Mouse (Mus musculus): ENCODE measurements around the gene Rbms3.
A peak's percentile ranks its signal among the peaks of the same experiment; 100 is the strongest.

Rbms3 gene

GRCm38 (mm10) chr9:116644616-116645015 lies 985.1 kb downstream of the Rbms3 start:
- DNase-seq (ENCODE audit: low spot score in 2 of 2) = no peak

- no peak for DNase-seq (ENCODE audit: low spot score in 2 of 2)
Measured at GRCm38 (mm10) chr9:116640302-116640679, 989.4 kb downstream of the Rbms3 start.

GRCm38 (mm10) chr9:116639597-116640301 lies 990.0 kb downstream of the Rbms3 start:
- no peak for DNase-seq (ENCODE audit: low spot score in 2 of 2)

GRCm38 (mm10) chr9:116633786-116634185 lies 995.9 kb downstream of the Rbms3 start:
- DNase-seq (ENCODE audit: low spot score in 2 of 2) = no peak

GRCm38 (mm10) chr9:116633075-116633474 lies 996.6 kb downstream of the Rbms3 start:
- no peak for DNase-seq (ENCODE audit: low spot score in 2 of 2)

- DNase-seq (ENCODE audit: low spot score in 2 of 2) = no peak
Measured at GRCm38 (mm10) chr9:116631816-116632215, 997.9 kb downstream of the Rbms3 start.

- no peak for DNase-seq (ENCODE audit: low spot score in 2 of 2)
Measured at GRCm38 (mm10) chr9:116630805-116631204, 998.9 kb downstream of the Rbms3 start.

GRCm38 (mm10) chr9:116620434-116620833 lies 1009.3 kb downstream of the Rbms3 start:
- DNase-seq (ENCODE audit: low spot score in 2 of 2) = no peak

GRCm38 (mm10) chr9:116618886-116619285 lies 1010.8 kb downstream of the Rbms3 start:
- no peak for DNase-seq (ENCODE audit: low spot score in 2 of 2)

- no peak for DNase-seq (ENCODE audit: low spot score in 2 of 2)
Measured at GRCm38 (mm10) chr9:116613276-116613675, 1016.4 kb downstream of the Rbms3 start.

GRCm38 (mm10) chr9:116596046-116596445 lies 1033.7 kb downstream of the Rbms3 start:
- DNase-seq (ENCODE audit: low spot score in 2 of 2) = no peak

- no peak for DNase-seq (ENCODE audit: low spot score in 2 of 2)
Measured at GRCm38 (mm10) chr9:116592486-116592885, 1037.2 kb downstream of the Rbms3 start.

- no peak for DNase-seq (ENCODE audit: low spot score in 2 of 2)
Measured at GRCm38 (mm10) chr9:116591071-116591470, 1038.6 kb downstream of the Rbms3 start.

- no peak for DNase-seq (ENCODE audit: low spot score in 2 of 2)
Measured at GRCm38 (mm10) chr9:116569680-116570079, 1060.0 kb downstream of the Rbms3 start.

GRCm38 (mm10) chr9:116566711-116567110 lies 1063.0 kb downstream of the Rbms3 start:
- DNase-seq (ENCODE audit: low spot score in 2 of 2) = no peak

GRCm38 (mm10) chr9:116557781-116558180 lies 1071.9 kb downstream of the Rbms3 start:
- no peak for DNase-seq (ENCODE audit: low spot score in 2 of 2)

- DNase-seq (ENCODE audit: low spot score in 2 of 2) = no peak
Measured at GRCm38 (mm10) chr9:116556641-116557040, 1073.1 kb downstream of the Rbms3 start.

GRCm38 (mm10) chr9:116553181-116553580 lies 1076.5 kb downstream of the Rbms3 start:
- no peak for DNase-seq (ENCODE audit: low spot score in 2 of 2)

- DNase-seq (ENCODE audit: low spot score in 2 of 2) = no peak
Measured at GRCm38 (mm10) chr9:116546156-116546555, 1083.6 kb downstream of the Rbms3 start.

GRCm38 (mm10) chr9:116542793-116543192 lies 1086.9 kb downstream of the Rbms3 start:
- DNase-seq (ENCODE audit: low spot score in 2 of 2) = no peak

- DNase-seq (ENCODE audit: low spot score in 2 of 2) = no peak
Measured at GRCm38 (mm10) chr9:116541976-116542375, 1087.7 kb downstream of the Rbms3 start.

GRCm38 (mm10) chr9:116535709-116536108 lies 1094.0 kb downstream of the Rbms3 start:
- DNase-seq (ENCODE audit: low spot score in 2 of 2) = peak in 1 of 2 experiments; percentile 9

GRCm38 (mm10) chr9:116533381-116533780 lies 1096.3 kb downstream of the Rbms3 start:
- no peak for DNase-seq (ENCODE audit: low spot score in 2 of 2)

GRCm38 (mm10) chr9:116531121-116531520 lies 1098.6 kb downstream of the Rbms3 start:
- no peak for DNase-seq (ENCODE audit: low spot score in 2 of 2)
